Mouse (Mus musculus) adrenal gland, adult 8-10 months (tissue): ENCODE measurements around the gene Gm364. TPM values are rescaled to one million over a fixed set of nuclear protein-coding genes. Genes with fewer than 3 reads are reported as not detected.

ENCODE experiments used
- DNase-seq: peaks from one replicate; pipeline ENCODE4 v3.0.0; 2022
- total RNA-seq, 4 experiments: library from RNA; stranded (reverse); gene quantifications; 2 replicates each; pipeline ENCODE4 v1.2.4; 2022

Gm364 gene
- total RNA-seq, result not detected

GRCm38 (mm10) chrX:57408769-57409168, at the start of gene Gm364:
Gene Gm364, plus strand, starts transcription at chrX:57409154.
- no peak for DNase-seq

- no peak for DNase-seq
Measured at GRCm38 (mm10) chrX:57359316-57359715, 49.6 kb upstream of the Gm364 start.

DNA sequence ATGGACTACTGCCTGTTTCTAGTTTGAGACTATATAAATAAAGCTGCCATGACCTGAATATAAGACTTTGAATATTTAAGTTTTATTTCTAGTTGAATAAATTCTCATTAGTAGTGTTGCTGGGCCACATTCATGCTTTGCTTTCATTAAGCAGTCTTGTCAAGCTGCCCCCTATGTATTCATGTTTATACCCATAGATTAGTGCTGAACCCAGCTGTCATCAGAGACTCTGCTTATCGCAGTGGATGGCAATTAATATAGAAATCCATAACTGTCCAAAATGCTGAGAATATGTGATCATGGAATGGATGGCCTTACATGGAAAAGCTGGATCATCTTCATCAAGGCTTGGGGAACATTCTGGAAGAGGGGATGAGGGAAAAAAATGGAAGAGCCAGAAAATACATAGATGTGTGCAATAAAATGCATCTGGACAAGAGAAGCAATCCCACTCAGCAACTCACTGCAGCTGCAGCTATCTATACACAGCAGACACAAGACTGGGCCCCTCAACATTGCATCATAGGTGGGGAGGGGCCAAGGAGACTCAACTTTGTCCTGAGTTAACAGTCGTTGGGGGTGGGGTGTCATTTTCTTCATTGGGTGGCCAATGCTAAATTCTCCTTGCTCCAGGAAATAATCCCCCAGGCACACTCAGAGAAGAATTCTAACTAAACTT, 43.9 kb upstream of the Gm364 start:
- no peak for DNase-seq

GRCm38 (mm10) chrX:57372965-57373364, 36.0 kb upstream of the Gm364 start:
- no peak for DNase-seq

DNA sequence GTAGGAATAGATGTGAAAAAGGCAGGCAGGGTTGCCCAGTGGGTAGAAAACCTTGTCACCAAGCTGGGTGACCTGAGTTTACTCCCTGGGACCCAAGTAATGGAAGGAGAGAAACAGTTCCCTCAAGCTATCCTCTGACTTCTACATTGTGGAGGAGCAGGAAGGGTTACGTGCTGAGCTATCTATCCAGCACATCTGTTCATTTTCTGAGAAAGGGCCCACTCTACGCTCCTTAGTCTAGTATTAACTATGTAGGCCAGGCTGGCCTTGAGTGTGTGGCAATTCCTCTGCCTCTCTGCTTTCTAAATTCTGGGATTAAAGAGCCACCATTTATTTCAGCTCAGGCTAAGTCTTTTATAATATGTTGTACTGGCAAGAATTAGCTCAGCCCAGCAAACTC, 35.4 kb upstream of the Gm364 start:
- DNase-seq, result no peak

DNA sequence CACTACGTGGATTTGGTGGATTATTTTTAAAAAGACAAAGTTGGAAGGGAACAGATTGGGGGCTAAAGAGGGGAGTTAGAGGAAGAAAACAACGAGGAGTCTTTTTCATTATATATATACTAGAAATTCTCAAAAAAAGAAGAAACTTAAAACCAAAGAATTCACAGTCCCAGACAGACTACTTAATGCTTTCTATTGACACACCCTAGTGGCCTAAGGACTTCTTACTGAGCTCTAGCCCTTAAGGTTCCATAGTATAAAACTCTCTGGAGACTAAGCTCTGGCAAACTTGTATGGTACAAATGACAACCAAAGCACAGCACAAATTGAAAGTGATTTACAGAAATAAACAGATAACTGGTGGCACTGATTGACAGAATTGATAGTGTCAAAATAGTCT, 34.9 kb upstream of the Gm364 start:
- no peak for DNase-seq

GRCm38 (mm10) chrX:57377096-57377495, 31.9 kb upstream of the Gm364 start:
- DNase-seq, result no peak

GRCm38 (mm10) chrX:57378579-57378978, 30.4 kb upstream of the Gm364 start:
- no peak for DNase-seq

DNA sequence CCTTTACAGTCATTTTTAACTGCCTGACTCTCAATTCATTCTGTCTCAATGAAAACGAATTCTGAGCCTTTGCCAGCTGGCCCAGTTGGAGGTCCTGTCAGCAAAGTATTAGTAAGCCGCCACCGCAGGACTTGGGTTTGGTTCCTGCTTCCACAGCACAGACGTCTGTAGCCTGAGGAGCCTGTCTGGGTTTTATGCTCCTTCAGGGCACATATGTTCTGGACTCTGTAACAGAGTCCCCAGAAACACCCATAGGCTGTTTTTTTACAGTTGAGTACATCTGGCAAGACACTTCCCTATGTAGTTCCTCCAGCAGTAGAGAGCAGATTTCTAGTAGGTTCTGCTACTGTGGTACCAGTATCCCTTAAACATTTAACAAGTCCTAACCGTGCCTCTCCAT, 28.0 kb upstream of the Gm364 start:
- no peak for DNase-seq

- DNase-seq, result peak; percentile 82
Measured at GRCm38 (mm10) chrX:57392367-57393246, 16.3 kb upstream of the Gm364 start, which contains the start of gene Rbmx. Gene Rbmx, minus strand, starts transcription at chrX:57393036.

GRCm38 (mm10) chrX:57393412-57393811, 15.5 kb upstream of the Gm364 start:
- DNase-seq, result no peak

DNA sequence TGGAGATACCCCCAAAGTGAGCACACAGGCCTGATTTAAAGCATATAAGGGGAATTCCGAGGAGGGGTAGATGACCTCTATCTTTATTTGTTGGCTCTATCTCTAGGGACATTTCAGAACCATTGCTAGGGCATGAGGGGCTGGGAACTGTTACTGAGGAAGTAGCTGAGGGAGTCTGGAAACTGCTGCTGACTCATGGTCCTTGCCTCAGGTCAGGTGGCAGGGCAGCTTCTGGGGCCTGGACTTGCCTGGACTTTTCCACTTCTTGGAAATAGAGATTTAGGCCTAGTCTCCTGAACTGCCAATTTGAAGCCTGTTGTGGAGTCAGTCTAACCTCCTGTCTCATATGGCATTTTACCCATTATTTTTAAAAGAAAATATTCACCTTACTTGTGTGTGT, 7.6 kb upstream of the Gm364 start:
- DNase-seq, result no peak

DNA sequence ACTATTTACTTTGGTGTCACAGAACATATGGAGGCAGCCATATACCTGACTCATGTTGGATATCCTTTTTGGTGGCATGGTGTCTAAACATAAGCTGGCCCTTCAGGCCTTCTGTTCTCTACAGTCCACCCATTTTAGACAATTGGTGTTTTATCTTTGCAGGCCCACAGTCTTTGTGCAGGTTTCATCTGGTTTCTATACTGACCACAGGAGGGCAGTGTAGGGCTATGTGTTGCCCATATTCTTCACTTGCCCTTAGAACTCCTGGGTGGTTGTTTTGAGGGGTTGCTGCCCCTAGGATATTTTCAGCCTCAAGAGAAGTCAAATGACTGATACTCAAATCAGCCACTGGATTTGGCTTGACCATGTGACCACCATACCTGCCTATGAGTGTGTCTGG, 5.3 kb upstream of the Gm364 start:
- no peak for DNase-seq

- no peak for DNase-seq
Measured at GRCm38 (mm10) chrX:57431610-57432009, 22.7 kb downstream of the Gm364 start.

DNA sequence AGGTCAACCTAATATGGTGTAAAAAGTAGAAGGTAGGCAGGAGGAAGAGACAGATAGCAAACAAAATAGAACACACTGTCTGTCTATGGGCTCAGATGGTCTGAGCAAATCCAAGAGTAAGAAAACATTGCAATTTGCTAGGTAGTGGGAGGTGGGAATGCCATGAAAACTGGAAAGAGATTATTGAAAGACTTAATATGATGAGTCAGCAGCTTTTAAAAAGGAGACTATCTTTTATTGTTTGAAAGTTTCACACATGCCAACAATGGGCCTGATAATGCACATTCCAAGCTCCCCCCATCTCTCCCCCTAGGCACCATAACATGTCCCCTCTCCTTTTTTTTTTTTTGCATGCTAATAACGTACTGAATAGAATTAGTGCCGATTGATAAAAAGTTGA, 24.9 kb downstream of the Gm364 start:
- DNase-seq, result no peak

- no peak for DNase-seq
Measured at GRCm38 (mm10) chrX:57503634-57504033, 94.7 kb downstream of the Gm364 start, which contains the start of gene Gpr101. Gene Gpr101, minus strand, starts transcription at chrX:57503757.

DNA sequence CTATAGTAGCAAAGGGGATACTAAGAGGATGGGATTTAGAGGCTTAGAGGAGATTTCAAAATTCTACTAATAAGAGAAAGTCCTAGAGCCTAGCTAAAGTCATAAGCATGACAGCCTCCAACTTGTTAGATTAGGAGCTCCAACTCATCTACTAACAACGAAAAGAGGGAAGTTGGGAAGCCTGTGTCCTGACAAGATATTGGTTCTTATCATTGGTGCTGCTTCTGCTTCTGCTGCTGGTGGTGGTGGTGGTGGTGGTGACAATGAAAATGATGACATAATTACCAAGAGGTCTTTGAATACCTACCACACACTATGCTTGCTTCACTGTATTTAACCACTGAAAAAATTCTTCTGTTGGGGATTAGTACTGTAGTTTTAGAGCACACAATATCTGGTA, 97.3 kb downstream of the Gm364 start:
- DNase-seq, result no peak

GRCm38 (mm10) chrX:57521117-57522095, 112.5 kb downstream of the Gm364 start:
- DNase-seq, result no peak
